Mouse (Mus musculus) liver, embryonic 14.5 days (tissue): ENCODE results near the gene AC124108.1. TPM values are rescaled to one million over a fixed set of nuclear protein-coding genes. Genes with fewer than 3 reads are reported as not detected.

Experiments used
- ATAC-seq: fragments of 200-750 bp; cut with Nextera tagmentation; 2 replicates; pipeline ENCODE4 v1.8.0; 2017; ENCODE audit warnings: moderate number of reproducible peaks, mild to moderate bottlenecking, moderate library complexity; ENCODE audit not compliant: insufficient read depth
- DNase-seq, 3 experiments: peaks; one replicate each; pipeline ENCODE4 v3.0.0-alpha.2; 2012 to 2013; ENCODE audit warnings: low read depth in 3 of 3, low spot score in 3 of 3
- H3K27ac ChIP-seq: fragments of 300-500 bp; sonication (generic); 2 replicates; pipeline ENCODE4 v1.5.1; 2014; ENCODE audit warnings: moderate library complexity, mild to moderate bottlenecking, control low read depth, inconsistent platforms
- H3K27me3 ChIP-seq: fragments of 300-500 bp; sonication (generic); 2 replicates; pipeline ENCODE4 v1.6.1; 2014; ENCODE audit warnings: mild to moderate bottlenecking, low read length, moderate library complexity; ENCODE audit not compliant: control insufficient read depth, insufficient read depth
- H3K36me3 ChIP-seq: fragments of 300-500 bp; sonication (generic); replicated peaks from 2 replicates; pipeline ENCODE4 v1.6.1; 2014; ENCODE audit warnings: low read depth; ENCODE audit not compliant: control insufficient read depth, insufficient read depth
- H3K4me1 ChIP-seq, 2 experiments: fragments of 200-500 bp in 1 of 2; fragments of 300-500 bp in 1 of 2; sonication (generic) in 1 of 2; replicated peaks; 2 replicates each; pipeline ENCODE4 v1.6.1; 2012 to 2014; ENCODE audit warnings: antibody characterized with exemption in 1 of 2, inconsistent platforms in 1 of 2, low read length in 1 of 2; ENCODE audit not compliant: control insufficient read depth in 2 of 2, insufficient read depth in 2 of 2
- H3K4me2 ChIP-seq: fragments of 300-500 bp; sonication (generic); 2 replicates; pipeline ENCODE4 v1.6.1; 2014; ENCODE audit warnings: low read depth, mild to moderate bottlenecking, control low read depth, moderate library complexity
- H3K4me3 ChIP-seq, 2 experiments: fragments of 200-500 bp in 1 of 2; fragments of 300-500 bp in 1 of 2; sonication (generic) in 1 of 2; 2 replicates each; pipeline ENCODE4 v1.5.1; 2012 to 2014; ENCODE audit warnings: low read depth in 2 of 2, low read length in 2 of 2, mild to moderate bottlenecking in 2 of 2, control low read depth in 1 of 2, inconsistent platforms in 1 of 2, moderate library complexity in 1 of 2; ENCODE audit not compliant: insufficient read depth in 1 of 2
- H3K9ac ChIP-seq: fragments of 300-500 bp; sonication (generic); replicated peaks from 2 replicates; pipeline ENCODE4 v1.6.1; 2014; ENCODE audit warnings: mild to moderate bottlenecking, control low read depth, moderate library complexity
- H3K9me3 ChIP-seq: fragments of 300-500 bp; sonication (generic); 2 replicates; pipeline ENCODE4 v1.6.1; 2016; ENCODE audit warnings: low read length, mixed read lengths; ENCODE audit not compliant: control insufficient read depth
- CTCF ChIP-seq: IDR thresholded peaks from 2 replicates; pipeline ENCODE4 v1.5.1; 2016; ENCODE audit warnings: antibody characterized with exemption, low read depth, control low read depth
- EP300 ChIP-seq: IDR thresholded peaks from 2 replicates; pipeline ENCODE4 v1.6.1; 2016; ENCODE audit warnings: antibody characterized with exemption, low read depth
- WGBS: fragments of 180-500 bp; shearing (Covaris S2); extraction: QIAGEN DNeasy Blood & Tissue Kit; methylation state at CpG from one replicate; pipeline ENCODE4 v1.1.7; 2014; ENCODE audit not compliant: insufficient replicate concordance; 5-methylcytosine and 5-hydroxymethylcytosine counted together
- polyA plus RNA-seq, 2 experiments: library from polyadenylated mRNA; depleted of rRNA in 1 of 2; stranded (reverse) in 1 of 2; unstranded in 1 of 2; fragments of >200 nt; fragmentation: Nextera tagmentation in 1 of 2; extraction: Ambion mirVana in 1 of 2; gene quantifications; 2 replicates each; pipeline versions ENCODE4 v1.2.1 to v1.2.3; 2012 to 2014

AC124108.1 gene
- polyA plus RNA-seq, 2 experiments = not detected

DNA sequence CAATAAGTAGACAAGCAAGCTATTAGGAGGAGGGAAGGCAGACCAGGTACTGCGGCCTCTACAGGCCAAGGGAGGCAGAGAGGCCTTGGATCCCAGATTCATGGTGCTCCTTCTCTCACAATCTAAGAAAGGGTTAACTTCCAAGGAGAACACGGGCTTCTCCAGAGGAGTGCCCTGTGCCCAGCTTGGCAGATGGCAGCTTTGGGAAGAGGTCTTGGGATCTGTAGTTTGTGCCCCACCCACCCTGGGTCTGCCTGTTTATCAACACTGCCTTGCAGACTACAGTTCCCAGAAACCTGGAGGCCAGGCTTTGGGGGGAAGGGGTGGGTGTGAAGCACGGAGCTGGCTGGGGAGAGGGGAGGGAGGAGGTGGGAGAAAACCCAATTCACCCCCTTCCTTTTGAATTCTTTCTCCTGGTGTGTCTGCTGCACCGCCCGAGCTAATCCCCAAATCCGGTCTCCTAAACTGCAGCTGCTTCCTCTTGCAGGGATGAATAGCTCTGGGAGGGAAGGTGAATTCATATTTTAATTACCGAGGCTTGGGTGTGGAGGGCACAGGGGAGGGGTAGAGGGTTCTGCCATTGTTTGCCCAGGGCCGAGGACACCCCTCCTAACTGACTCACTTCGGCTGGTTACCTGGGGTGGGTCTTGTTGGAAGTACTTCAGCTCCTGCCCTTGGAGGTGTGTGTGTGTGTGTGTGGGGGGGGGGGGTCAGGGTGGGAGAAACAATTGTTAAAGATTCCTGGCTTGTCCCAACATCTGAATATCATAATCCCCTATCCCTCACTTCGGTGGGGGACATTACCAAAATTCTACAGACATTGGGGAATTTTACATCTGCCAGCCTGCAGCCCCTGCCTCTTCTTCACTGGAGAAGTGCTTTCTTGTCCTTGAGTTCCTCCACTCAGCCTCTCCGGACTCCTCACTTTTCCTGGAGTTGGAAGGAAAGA is 9.6 kb downstream of the AC124108.1 start:
- no peaks in the 10 kb centered on the region for H3K9me3 ChIP-seq
- ATAC-seq (no peak), DNase-seq (no peak)
- TF ChIP-seq CTCF (no peak), EP300 (no peak)
- H3K4me2 ChIP-seq = no peak overlapping the region
- no peak overlapping the region for H3K9ac ChIP-seq
- 21% methylated on average over 11 of the region's 11 CpGs for WGBS
- H3K36me3 ChIP-seq = no peaks in the 10 kb centered on the region
- H3K4me1 ChIP-seq = no peaks in the 10 kb centered on the region
- H3K27me3 ChIP-seq = peaks cover 20% of the 10 kb centered on the region
- H3K27ac ChIP-seq = no peak overlapping the region
- H3K4me3 ChIP-seq = no peak overlapping the region

GRCm38 (mm10) chr1:132201511-132201860 is 10.2 kb downstream of the AC124108.1 start:
- H3K27ac ChIP-seq = no peak overlapping the region
- H3K9ac ChIP-seq = no peak overlapping the region
- no peaks in the 10 kb centered on the region for H3K9me3 ChIP-seq
- no peak overlapping the region for H3K4me3 ChIP-seq
- ATAC-seq (no peak), DNase-seq (no peak)
- no peaks in the 10 kb centered on the region for H3K4me1 ChIP-seq
- no peak for TF ChIP-seq CTCF
- no peak for TF ChIP-seq EP300
- 26% methylated on average over 4 of the region's 4 CpGs for WGBS
- no peaks in the 10 kb centered on the region for H3K36me3 ChIP-seq
- H3K27me3 ChIP-seq = peaks cover 20% of the 10 kb centered on the region
- H3K4me2 ChIP-seq = no peak overlapping the region

- Histone ChIP-seq H3K4me1 (no peaks in the 10 kb centered on the region), H3K36me3 (no peaks in the 10 kb centered on the region), H3K4me2 (no peak overlapping the region), H3K9me3 (no peaks in the 10 kb centered on the region), H3K9ac (no peak overlapping the region), H3K27ac (no peak overlapping the region), H3K27me3 (peaks cover 20% of the 10 kb centered on the region), H3K4me3 (no peak overlapping the region)
- no peak for DNase-seq
- WGBS = 36% methylated on average over 2 of the region's 2 CpGs
- no peak for ATAC-seq
- TF ChIP-seq CTCF (no peak), EP300 (no peak)
Observed at GRCm38 (mm10) chr1:132201936-132202335, 10.7 kb downstream of the AC124108.1 start.

DNA sequence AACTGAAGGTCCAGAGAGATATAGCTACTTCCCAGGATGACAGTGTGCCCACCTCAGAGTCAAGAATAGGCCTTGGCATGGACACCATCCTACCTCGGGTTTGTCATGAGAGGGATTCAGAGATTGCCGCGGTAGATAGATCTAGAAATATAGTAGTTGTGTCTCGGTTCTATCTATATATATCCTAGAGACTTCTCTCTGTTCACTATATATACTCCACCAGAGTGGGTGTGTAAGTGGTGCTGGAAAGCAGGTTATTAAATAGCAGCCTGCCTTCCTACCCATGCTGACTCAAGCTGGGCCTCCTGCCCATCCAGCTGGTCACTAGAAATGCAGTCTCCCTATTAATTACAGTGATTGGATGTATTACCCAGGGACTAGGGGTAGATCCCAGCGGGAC is 11.5 kb downstream of the AC124108.1 start:
- no peaks in the 10 kb centered on the region for H3K36me3 ChIP-seq
- H3K27me3 ChIP-seq = peaks cover 20% of the 10 kb centered on the region
- DNase-seq (no peak), ATAC-seq (no peak)
- H3K27ac ChIP-seq = no peak overlapping the region
- no peak overlapping the region for H3K4me2 ChIP-seq
- no peaks in the 10 kb centered on the region for H3K9me3 ChIP-seq
- H3K9ac ChIP-seq = no peak overlapping the region
- no peak overlapping the region for H3K4me3 ChIP-seq
- WGBS = 72% methylated on average over 5 of the region's 5 CpGs
- H3K4me1 ChIP-seq = no peaks in the 10 kb centered on the region
- TF ChIP-seq CTCF (no peak), EP300 (no peak)

DNA sequence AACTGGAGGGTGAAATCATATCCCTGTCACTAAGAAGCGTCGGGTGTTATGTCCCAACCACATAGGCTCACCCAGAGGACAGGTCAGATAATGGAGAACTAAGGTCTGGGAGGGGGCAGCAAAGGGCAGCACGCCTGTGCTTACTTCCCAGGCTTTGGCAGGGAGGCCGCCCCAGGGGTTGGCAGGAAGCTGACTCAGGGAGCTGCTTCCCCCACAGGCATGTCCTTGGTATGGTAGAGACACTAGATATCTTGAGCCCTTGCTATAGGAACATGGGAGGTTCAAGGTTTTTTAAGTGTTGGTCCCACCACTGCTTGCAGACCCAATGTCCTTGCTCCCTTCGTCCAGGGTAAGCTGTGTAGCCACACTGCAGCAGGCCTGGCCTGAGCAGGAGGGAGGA is 14.7 kb downstream of the AC124108.1 start:
- Histone ChIP-seq H3K4me3 (no peak overlapping the region), H3K27ac (no peak overlapping the region), H3K27me3 (no peaks in the 10 kb centered on the region; the same call in none of the 2 replicates), H3K9me3 (no peaks in the 10 kb centered on the region), H3K4me1 (no peaks in the 10 kb centered on the region), H3K4me2 (no peak overlapping the region), H3K36me3 (no peaks in the 10 kb centered on the region), H3K9ac (no peak overlapping the region)
- DNase-seq (no peak), ATAC-seq (no peak)
- no peak for TF ChIP-seq CTCF
- WGBS = 16% methylated on average over 5 of the region's 5 CpGs
